Mouse (Mus musculus): ENCODE data around the gene Rps27. TPM values are rescaled to one million over a fixed set of nuclear protein-coding genes. Genes with fewer than 3 reads are reported as not detected.
A peak's percentile ranks its signal among the peaks of the same experiment; 100 is the strongest.

Rps27 gene
- total and polyA plus RNA-seq, 3 experiments: 1,222 to 3,858 (median 2,224) TPM

- dilution Hi-C loops (cut with MboI; ENCODE audit: extremely low pct_ligation_motif_present, extremely low pct_unique_long_range_greater_than_20kb, low sequenced_read_pairs): no loop called here
- DNase-seq (ENCODE audit: extremely low read depth): no peak
- H3K9me3 ChIP-seq (replicated peaks; ENCODE audit: low read length): no peaks in the 10 kb centered on the region
- peaks cover 2 to 16% of the 10 kb centered on the region in 2 experiments for H3K36me3 ChIP-seq (replicated peaks in 1 of 2; ENCODE audit: control insufficient read depth in 1 of 2, insufficient read depth in 1 of 2, low read length in 1 of 2)
- no peaks in the 10 kb centered on the region for H3K79me2 ChIP-seq (replicated peaks; ENCODE audit: control insufficient read depth, extremely low read depth, insufficient read depth, poor library complexity, severe bottlenecking)
- no peak for TF ChIP-seq ZC3H11A (IDR thresholded peaks at IDR 0.05; ENCODE audit: low read depth, low read length)
- 0 out of 2 replicates have a peak, but pooled peaks have one; percentile 14 for TF ChIP-seq IRF4 (IDR thresholded peaks at IDR 0.05; ENCODE audit: low read depth, low read length)
- H3K4me3 ChIP-seq (replicated peaks in 1 of 3; ENCODE audit: low read depth in 2 of 3, low read length in 2 of 3, poor library complexity in 1 of 3): no peak overlapping the region
- H3K4me1 ChIP-seq (ENCODE audit: control insufficient read depth in 1 of 2, insufficient read depth in 2 of 2): peaks cover 8 to 37% of the 10 kb centered on the region in 2 experiments; a peak in 3 of 4 replicates
- H3K27ac ChIP-seq (ENCODE audit: insufficient read depth, low read depth): no peak overlapping the region
- no peaks in the 10 kb centered on the region for H3K27me3 ChIP-seq (replicated peaks)
- H3K4me2 ChIP-seq (ENCODE audit: insufficient read depth, low read depth, poor library complexity, severe bottlenecking): no peak overlapping the region
- in situ Hi-C loops (cut with MboI; ENCODE audit: low pct_ligation_motif_present, low pct_unique_long_range_greater_than_20kb, low sequenced_read_pairs): no loop called here
- H3K9ac ChIP-seq (ENCODE audit: insufficient read depth, low read depth): no peak overlapping the region
These were observed 27.8 kb upstream of the Rps27 start for GRCm38 (mm10) chr3:90241251-90241650.

- Histone ChIP-seq H3K79me2 (replicated peaks; ENCODE audit: control insufficient read depth, extremely low read depth, insufficient read depth, poor library complexity, severe bottlenecking) (peaks cover 9% of the 10 kb centered on the region), H3K4me1 (ENCODE audit: control insufficient read depth in 1 of 2, insufficient read depth in 2 of 2) (peaks cover 0 to 15% of the 10 kb centered on the region in 2 experiments; a peak in 2 of 4 replicates), H3K27ac (ENCODE audit: insufficient read depth, low read depth) (peak within 1 kb of the TSS; percentile 87), H3K9me3 (replicated peaks; ENCODE audit: low read length) (peaks cover 6% of the 10 kb centered on the region), H3K4me2 (ENCODE audit: insufficient read depth, low read depth, poor library complexity, severe bottlenecking) (peak within 1 kb of the TSS; percentile 71), H3K27me3 (replicated peaks) (no peaks in the 10 kb centered on the region), H3K4me3 (replicated peaks in 1 of 3; ENCODE audit: low read depth in 2 of 3, low read length in 2 of 3, poor library complexity in 1 of 3) (peak within 1 kb of the TSS; percentile 67 to 91 (median 72)), H3K9ac (ENCODE audit: insufficient read depth, low read depth) (peak within 1 kb of the TSS; percentile 69), H3K36me3 (replicated peaks in 1 of 2; ENCODE audit: control insufficient read depth in 1 of 2, insufficient read depth in 1 of 2, low read length in 1 of 2) (peaks cover 23 to 31% of the 10 kb centered on the region in 2 experiments)
- dilution Hi-C loops (cut with MboI; ENCODE audit: extremely low pct_ligation_motif_present, extremely low pct_unique_long_range_greater_than_20kb, low sequenced_read_pairs) (no loop called here), in situ Hi-C loops (cut with MboI; ENCODE audit: low pct_ligation_motif_present, low pct_unique_long_range_greater_than_20kb, low sequenced_read_pairs) (no loop called here)
- DNase-seq (ENCODE audit: extremely low read depth): peak; percentile 94
- TF ChIP-seq POLR2A (IDR thresholded peaks at IDR 0.05; ENCODE audit: low read depth, low read length) (peak; percentile 90), SIN3A (IDR thresholded peaks at IDR 0.05; ENCODE audit: low read length) (peak; percentile 90), ETS1 (conservative IDR thresholded peaks at IDR 0.05; ENCODE audit: low read depth, low read length) (peak; percentile 58), HCFC1 (IDR thresholded peaks at IDR 0.05; ENCODE audit: low read depth, low read length) (peak; percentile 95), ELF1 (IDR thresholded peaks at IDR 0.05; ENCODE audit: low read depth, low read length) (peak; percentile 92), BHLHE40 (IDR thresholded peaks at IDR 0.05; ENCODE audit: low read depth, low read length) (peak; percentile 99), POLR2AphosphoS2 (IDR thresholded peaks at IDR 0.05; ENCODE audit: low read depth, low read length) (peak; percentile 38; the same call in 1 of the 2 replicates), USF2 (conservative IDR thresholded peaks at IDR 0.05; ENCODE audit: low read depth, low read length) (peak; percentile 66), GABPA (IDR thresholded peaks at IDR 0.05; ENCODE audit: insufficient replicate concordance, low read depth, low read length) (peak; percentile 44; the same call in 1 of the 2 replicates), NRF1 (IDR thresholded peaks at IDR 0.05; ENCODE audit: low read depth, low read length) (peak; percentile 95), PAX5 (IDR thresholded peaks at IDR 0.05; ENCODE audit: low read length) (no peak), UBTF (IDR thresholded peaks at IDR 0.05; ENCODE audit: low read depth, low read length) (peak; percentile 70; the same call in 1 of the 2 replicates), MAX (IDR thresholded peaks at IDR 0.05; ENCODE audit: low read length) (peak; percentile 77), JUN (IDR thresholded peaks at IDR 0.05; ENCODE audit: insufficient read depth, low read depth, low read length) (no peak), RCOR1 (conservative IDR thresholded peaks at IDR 0.05; ENCODE audit: low read depth, low read length) (0 out of 2 replicates have a peak, but pooled peaks have one; percentile 31), EP300 (IDR thresholded peaks at IDR 0.05; ENCODE audit: low read length) (0 out of 2 replicates have a peak, but pooled peaks have one; percentile 30), NELFE (IDR thresholded peaks at IDR 0.05; ENCODE audit: low read depth, low read length) (peak; percentile 73), MXI1 (IDR thresholded peaks at IDR 0.05; ENCODE audit: low read depth, low read length) (peak; percentile 84), CHD2 (IDR thresholded peaks at IDR 0.05; ENCODE audit: low read length) (peak; percentile 91), KAT2A (IDR thresholded peaks at IDR 0.05; ENCODE audit: insufficient replicate concordance, low read length) (peak; percentile 90; the same call in 1 of the 2 replicates), USF1 (IDR thresholded peaks at IDR 0.05; ENCODE audit: low read depth, low read length) (peak; percentile 87), MEF2A (IDR thresholded peaks at IDR 0.05; ENCODE audit: borderline replicate concordance, low read depth, low read length) (peak; percentile 63), SMC3 (IDR thresholded peaks at IDR 0.05; ENCODE audit: low read depth, low read length) (no peak), MYC (IDR thresholded peaks at IDR 0.05; ENCODE audit: low read depth, low read length) (peak; percentile 67), RAD21 (IDR thresholded peaks at IDR 0.05; ENCODE audit: low read depth, low read length) (no peak), JUND (conservative IDR thresholded peaks at IDR 0.05; ENCODE audit: low read depth, low read length) (no peak), ZKSCAN1 (IDR thresholded peaks at IDR 0.05; ENCODE audit: borderline replicate concordance, low read depth, low read length) (no peak), TCF12 (IDR thresholded peaks at IDR 0.05; ENCODE audit: low read depth, low read length) (peak; percentile 77; the same call in 1 of the 2 replicates)
These were observed 18.3 kb upstream of the Rps27 start, which contains the start of gene Jtb for GRCm38 (mm10) chr3:90231507-90232333. Gene Jtb (plus strand): TSS chr3:90231597.
